Mouse (Mus musculus): ENCODE measurements around the gene Prok1.

Prok1 gene

DNA sequence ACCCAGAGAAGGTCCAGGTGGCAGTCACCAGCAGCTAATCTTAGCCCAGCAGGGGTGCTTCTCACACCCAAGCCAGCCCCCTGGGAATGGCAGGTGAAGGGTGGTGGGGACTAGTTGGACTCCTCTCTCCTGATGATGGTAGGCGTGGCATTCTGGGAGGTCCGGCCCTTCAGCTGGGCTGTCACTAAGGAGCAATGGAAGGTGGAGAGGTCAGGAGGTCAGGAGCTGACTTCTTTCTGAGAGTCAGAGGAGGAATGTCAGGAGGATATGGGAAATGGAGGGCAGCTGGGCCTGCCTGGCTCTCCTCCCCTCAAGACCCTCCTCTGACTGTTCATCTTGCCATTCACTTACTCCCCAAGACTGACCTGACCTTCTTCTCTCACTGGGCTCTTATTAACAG is 1.5 kb downstream of the Prok1 start:
- peak; percentile 54 for DNase-seq (ENCODE audit: low spot score)

DNA sequence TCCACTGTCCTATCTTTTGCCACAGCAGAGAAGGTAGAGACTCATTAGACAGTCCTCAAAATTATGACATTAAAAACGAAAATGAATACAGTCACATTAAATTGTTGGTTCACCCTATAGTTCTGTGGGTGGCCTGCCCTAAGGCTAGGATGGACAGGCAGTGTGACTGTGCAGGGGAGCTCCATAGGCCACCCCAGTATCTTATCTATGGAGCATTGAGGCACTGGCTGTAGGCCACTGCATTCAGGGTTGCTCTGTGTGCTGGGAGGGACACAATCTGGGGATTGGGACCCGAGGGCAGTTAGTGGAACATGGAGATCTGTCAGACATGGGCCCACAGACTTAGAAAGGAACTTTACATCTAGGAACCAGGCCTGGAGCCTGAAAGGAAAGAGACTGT is 5.6 kb downstream of the Prok1 start:
- no peak for DNase-seq (ENCODE audit: low spot score)

DNA sequence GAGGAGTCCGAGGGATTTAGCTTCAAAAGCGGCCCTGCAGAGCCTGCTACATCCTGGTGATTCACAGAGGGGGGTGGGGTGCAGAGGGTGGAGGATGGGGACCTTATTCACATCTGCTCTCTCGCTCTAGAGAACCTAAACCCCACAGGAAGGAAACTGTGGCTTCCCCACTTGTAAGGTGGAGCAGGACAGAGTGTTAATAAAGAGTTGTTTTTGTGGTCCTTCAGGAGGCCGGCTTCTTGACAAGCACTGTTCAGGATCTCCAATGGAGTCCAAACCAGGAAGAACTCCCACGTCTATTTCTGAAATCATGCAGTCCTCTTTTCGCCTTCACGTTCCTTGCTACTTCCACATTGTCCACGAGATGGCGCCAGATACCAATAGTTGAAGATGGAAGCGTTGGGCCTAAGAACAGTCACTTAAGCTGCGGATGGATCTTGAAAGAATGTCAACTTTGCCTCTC is 6.1 kb downstream of the Prok1 start:
- peak; percentile 92 for DNase-seq (ENCODE audit: low spot score)

DNA sequence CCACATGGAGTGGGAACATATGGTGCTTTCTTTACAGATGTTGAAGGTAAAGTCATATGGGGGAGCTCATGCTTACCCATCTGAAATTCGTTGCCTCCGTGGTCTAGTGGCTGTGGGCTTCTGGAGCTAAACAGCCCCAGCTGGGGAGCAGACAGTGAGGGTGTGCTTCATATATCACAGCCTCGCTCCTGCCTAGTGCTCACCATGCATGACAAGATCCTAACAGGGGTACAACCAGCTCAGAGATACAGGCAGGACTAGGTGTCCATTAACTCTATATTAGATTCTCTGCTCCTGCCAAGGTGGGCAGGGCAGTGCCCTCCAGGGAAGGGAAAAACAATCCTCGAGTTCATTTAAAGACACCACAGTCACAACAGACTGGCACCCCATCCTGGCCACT is 8.3 kb downstream of the Prok1 start:
- no peak for DNase-seq (ENCODE audit: low spot score)

DNA sequence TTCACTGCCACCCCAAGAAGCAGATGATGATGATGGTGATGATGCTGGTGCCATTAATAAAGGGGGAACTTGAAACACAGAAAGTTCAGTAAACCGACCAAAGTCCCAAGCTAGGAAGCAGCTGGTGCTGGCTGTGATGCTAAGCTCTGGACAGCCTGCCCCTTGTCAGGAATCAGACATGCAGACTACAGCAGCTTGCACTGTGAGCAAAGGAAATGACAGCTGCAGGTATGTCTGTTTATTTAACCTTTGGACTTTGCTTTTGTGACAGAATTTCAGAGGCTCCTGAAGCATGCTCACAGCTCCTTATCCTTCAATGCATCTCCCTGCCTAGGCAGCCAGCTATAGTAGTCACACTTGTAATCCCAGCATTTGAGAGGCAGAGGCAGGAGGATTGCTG is 9.0 kb downstream of the Prok1 start, which contains the start of gene A630076J17Rik:
A630076J17Rik (plus strand) TSS at position 88 of the 400 bp plus-strand sequence.
- no peak for DNase-seq (ENCODE audit: low spot score)

DNA sequence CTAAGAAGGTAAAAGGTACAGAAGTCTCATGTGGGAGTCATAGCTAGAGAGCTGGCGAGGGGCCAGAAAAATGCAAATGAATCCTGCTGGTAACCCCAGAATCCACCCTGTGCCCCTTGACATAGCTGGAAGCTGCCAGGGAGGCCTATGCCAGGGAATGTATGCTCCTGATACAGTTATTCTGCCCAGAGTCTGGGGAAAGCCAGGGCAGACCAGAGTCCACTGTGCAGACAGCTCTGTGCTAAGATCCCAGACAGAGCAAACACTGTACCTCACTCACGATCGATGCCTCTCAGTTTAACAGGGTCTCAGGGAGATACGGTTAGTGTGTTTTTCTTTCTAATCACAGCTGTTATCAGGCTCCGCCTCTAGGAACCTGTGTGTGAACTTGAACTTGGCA is 9.7 kb downstream of the Prok1 start:
- no peak for DNase-seq (ENCODE audit: low spot score)

DNA sequence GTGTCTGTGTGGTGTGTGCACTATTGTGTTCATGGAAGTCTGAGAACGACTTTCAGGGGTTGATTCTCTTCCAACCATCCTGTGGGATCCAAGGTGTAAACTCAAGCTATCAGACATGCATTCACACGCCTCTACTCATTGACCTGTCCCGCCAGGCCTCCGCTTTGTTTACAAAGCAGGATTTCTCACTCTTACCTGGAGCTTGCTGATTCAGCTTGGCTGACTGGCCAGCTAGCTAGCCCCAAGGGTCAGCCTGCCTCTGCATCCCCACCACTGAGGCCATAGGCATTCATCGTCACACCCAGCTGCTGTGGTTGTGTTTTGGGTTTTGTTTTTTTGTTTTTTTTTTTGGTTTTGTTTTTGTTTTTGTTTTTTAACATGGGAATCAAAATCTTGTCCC is 10.3 kb downstream of the Prok1 start:
- no peak for DNase-seq (ENCODE audit: low spot score)

DNA sequence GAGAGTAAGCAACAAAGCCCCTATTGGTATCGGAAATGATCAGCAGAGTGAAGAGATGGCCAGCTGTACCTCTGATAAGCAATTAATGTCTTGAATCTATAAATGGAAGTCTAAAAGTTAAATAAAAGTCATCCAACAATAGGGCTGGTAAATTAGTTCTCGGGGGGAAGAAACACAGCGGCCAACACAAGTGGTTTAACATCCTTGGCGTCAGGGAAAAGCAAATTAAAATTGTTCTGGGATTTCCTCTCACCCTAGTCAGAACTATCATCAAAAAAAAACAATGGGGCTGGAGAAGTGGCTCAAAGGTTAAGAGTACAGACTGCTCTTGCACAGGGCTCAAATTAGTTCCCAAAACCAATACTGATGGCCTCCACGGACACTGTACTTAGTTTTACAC is 13.7 kb downstream of the Prok1 start:
- DNase-seq (ENCODE audit: low spot score) = no peak

DNA sequence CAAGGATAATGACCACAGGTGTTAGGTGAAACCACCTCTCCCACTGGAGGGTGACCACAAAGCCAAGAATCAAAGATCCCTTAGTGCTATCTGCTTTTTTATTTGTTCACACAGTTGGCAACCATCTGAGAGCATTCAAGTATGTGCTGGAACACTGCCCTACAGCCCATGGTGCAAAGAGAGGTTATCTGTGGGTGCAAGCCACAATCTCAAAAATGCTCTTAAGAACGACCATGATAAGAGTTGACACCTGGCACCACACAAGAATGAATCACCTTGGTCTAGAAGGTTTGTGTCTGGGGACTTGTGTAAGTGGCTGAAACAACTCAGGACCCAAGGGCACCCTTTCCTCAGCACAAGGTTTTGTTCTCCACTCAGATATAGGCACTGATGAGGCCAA is 16.3 kb downstream of the Prok1 start:
- no peak for DNase-seq (ENCODE audit: low spot score)

DNA sequence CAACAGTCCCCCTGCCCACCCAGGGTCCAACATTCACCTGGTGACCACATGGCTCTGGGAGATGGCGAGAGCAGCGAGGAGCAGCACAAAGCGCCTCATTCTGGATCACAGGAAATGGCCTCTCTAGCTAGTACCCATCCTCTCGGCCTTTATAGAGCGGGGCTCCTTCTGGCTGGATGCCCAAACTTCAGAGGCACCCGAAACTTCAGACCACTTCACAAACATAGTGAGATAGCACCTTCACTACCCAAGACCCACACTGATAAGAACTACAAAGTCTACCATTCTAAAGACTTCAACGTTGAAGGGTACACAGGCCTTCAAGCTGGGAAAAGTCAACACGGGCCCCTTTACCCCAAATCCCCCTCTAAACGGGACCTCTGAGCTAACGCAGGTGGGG is 17.9 kb downstream of the Prok1 start, which contains the start of gene Cym:
Cym (minus strand) TSS at position 125 of the 400 bp plus-strand sequence.
- DNase-seq (ENCODE audit: low spot score) = no peak

DNA sequence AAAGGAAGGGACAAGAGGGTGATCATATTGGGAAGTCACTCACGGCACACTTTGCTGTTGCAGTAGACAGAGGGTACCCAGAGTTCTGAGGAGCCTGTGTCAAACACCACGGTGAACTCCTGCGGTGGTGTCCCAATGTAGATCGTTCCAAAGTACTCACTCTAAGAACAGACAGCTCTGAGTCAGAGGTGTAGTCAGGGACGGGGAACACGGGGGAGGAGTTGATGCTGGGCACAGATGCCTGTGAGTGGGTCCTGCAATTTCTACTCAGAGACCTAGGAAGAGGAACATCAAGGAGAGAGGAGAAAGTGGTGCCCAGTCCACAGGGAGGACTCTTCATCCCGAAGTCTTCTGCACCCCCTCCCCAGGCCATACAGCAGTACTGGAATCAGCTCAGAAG is 20.9 kb downstream of the Prok1 start:
- no peak for DNase-seq (ENCODE audit: low spot score)

DNA sequence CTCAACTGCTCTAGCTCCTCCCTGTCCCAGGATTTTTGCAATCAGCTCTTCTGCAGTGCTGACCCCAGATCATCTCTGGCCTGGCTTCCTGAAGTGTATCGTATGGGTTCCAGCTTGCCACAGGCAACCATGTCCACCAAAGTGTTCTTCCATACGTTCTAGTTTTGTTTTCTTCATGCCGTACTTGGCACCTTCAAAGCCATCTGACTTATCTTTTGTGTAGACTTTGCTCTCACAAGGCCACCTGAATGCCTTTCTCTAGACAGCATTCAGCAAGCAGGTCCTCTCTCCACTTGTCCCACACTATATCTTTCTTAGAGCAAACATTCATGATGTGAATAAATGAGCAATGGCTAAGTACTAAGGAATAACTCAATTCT is 22.4 kb downstream of the Prok1 start:
- no peak for DNase-seq (ENCODE audit: low spot score)

DNA sequence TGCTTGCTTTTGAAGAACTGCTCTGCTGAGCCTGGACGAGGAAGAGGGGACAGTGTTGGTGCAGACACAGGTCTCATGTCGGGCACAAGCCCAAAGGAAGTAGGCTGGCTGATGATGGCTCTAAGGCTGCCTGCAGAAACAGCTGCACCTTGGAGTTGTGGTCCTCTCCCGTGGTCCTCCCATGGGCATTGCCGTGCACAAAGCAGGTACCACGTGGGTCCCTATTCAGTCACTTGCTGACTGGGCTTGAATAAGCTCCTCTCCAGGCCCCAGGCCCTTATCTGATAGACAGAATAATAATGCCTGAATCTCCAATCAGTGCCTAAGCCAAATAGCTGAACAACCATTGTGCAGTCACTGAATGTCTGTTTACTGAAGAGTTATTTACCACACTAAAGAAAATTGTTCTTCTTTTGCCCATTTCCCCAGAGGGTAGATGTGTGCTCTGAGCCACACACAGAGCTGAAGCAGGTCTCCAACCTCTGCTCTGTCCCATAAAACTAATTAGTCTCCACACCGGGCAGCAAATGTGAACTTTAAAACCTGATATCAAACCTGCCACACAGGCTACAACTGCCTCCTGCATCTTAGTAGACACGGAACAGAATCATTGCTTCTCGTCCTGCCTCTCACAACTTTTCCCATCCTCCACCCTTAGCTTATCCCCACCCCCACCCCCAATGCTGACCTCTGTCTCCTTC is 23.0 kb downstream of the Prok1 start:
- DNase-seq (ENCODE audit: low spot score) = no peak

DNA sequence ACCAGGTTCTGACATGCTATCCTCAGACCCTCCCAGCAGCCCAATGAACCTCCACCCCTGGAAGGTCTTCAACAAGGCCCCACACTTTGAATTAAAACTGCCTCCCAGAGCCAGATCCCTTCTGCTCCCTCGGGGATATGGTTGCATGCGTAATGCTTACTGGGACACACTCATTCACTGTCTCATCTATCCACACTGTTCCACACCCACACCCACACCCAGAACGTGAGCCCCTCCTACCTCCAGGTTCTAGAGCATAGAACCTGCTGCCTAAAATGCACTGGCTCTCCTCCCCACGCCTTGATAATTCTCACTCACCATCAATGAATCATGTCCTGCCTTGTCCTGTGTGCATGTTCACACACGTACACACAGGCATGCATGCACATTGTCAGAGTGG is 24.9 kb downstream of the Prok1 start:
- DNase-seq (ENCODE audit: low spot score) = no peak

DNA sequence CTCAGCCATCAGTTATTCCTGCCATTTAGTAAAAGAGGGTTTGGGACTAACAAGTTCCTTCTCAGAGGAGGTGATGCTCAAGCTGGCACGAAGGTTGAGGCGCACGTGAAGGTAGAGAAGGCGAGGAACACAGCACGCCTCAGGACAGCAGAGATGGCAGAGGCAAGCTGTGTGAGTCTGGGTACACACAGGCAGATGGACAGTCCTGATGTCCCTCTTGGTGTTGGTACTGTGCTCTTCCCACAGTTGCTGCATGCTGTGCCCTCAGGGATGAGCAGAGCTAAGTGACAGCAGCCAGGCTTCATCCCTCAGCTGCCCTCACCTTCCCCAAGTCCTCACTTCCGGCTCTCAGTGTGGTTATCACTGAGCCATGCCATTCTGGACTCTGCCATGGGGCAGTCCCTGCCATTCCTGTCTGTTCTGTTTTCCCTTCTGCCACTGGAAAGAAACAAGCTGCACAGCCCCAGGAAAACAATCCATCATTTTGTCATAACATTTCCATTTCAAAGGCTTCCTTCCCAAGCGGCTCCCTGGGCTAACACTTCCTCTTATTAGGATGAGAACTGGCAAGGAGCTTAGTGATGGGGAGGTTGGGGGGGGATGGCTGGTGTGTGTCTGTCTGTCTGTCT is 31.8 kb downstream of the Prok1 start:
- peak; percentile 34 for DNase-seq (ENCODE audit: low spot score)

DNA sequence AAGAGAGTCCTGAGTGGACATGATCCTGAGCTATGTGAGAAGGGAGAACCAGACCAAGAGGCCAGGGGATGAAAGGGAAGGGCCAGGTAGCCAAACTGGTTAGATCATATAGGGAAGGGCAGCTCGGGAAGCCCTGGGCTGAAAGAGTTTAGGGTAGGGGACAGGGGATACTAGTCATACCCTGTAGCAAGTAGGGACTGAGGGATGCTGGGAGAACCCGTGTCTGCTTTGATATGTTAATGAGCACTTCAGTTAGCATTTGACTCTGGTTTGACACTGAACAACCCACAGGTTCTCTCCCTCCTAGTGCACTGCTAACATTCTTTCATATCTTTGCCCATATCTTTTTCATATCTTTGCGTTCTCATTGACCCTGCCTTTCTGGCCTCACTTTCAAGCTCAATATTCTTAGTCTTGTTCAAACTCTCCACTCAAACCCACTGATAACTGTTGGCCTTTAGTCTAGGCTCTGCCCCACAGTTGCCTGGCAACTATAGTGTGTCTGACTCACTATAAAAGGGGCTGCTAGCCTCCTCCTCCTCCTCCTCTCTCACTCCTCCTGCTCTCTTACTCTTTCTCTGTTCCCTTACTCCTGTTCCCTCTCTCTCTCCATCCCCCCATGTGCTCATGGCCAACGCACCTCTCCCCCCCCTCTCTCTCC is 32.9 kb downstream of the Prok1 start:
- DNase-seq (ENCODE audit: low spot score) = no peak

DNA sequence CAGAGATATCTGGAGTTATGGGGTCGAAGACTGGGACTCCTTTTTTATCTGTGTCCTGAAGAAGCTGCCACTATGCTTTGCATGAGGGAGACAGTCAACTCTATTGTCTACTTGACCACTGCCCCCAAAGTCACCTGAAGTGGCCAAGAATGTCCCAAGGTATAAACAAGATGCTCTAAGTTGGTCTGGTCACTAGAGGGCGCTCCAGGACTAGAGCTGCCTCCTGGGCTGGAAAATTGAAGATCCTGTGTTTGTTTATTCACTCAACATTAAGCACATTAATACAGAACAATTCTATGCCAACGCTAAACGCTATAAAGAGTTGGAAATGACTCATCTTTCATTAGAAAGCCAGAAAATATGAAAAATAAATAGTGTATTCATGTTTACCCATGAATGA is 33.5 kb downstream of the Prok1 start:
- peak; percentile 79 for DNase-seq (ENCODE audit: low spot score)

DNA sequence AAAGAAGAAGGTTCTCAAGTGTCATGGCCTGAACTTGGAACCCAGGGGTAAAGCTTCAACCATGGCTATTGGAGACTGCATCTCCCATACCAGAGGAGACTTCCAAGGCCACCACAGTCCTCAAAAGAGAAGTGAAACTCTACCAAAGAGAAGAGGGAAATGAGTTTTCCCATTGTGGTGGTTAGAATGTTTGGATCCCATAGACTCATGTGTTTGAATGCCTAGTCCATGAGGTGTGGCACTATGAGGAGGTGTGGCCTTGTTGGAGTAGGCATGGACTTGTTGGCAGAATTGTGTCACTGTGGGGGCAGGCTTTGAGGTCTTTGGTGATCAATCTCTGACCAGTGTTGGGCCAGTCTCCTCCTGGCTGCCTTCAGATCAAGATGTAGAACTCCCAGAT is 34.3 kb downstream of the Prok1 start:
- DNase-seq (ENCODE audit: low spot score) = no peak

DNA sequence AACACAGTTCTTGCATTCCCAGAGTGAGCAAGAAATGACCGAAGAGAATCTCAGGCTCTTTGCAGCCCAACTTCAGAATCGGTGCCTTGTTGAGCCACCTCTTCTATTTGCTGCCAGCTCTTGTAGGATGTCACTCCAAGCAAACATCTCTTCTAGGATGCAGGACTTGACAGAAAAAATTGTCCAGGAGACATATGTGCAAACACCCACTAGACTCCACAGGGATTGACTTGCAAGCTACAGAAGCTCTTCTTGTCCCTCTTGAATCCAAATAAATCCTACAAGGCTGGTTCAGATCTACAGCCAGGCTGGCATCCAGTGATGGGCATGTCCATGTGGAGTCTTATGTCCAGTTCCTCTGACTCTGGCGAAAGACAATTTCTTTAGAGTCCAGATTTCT is 35.1 kb downstream of the Prok1 start:
- no peak for DNase-seq (ENCODE audit: low spot score)

DNA sequence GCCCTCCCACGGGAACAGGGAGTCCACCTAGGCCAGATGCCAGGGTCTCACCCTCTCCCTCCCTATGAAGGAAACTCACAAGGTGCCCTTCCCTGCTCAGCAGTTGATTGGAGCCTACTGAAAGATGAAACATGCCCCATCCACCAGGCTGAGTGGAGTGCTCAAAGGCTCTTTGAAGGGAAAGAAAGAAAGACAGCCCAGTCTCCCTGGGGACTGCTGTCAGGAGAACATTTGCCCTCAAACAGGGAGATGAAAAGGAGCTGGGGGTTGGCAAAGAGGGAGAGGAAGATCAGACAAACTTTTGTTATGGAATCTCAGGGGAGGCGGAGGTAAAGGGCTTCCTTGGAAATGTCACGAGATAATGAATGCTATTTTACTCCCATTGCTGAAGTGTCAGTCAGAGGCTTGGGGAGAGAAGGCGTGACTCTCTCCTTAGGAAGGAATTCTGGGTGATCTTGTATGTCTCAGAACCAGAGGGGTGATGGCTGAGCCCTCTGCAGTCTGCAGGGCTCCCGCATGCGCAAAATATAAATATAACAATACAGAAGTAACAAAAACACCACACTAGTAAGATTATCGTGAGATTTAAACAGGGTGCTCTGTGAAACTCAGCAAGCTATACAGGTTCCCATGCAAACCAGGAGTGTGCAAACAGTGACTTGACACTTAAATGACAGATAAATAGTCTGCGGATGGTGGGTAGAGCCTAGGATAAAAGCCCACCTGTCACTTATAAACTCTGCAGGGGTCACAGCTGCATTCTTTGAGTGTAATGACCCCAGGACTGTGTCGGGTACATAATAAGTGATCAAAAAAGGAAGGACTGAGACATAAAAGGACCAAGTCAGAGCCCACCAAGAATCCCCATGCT is 38.0 kb downstream of the Prok1 start:
- DNase-seq (ENCODE audit: low spot score) = no peak

DNA sequence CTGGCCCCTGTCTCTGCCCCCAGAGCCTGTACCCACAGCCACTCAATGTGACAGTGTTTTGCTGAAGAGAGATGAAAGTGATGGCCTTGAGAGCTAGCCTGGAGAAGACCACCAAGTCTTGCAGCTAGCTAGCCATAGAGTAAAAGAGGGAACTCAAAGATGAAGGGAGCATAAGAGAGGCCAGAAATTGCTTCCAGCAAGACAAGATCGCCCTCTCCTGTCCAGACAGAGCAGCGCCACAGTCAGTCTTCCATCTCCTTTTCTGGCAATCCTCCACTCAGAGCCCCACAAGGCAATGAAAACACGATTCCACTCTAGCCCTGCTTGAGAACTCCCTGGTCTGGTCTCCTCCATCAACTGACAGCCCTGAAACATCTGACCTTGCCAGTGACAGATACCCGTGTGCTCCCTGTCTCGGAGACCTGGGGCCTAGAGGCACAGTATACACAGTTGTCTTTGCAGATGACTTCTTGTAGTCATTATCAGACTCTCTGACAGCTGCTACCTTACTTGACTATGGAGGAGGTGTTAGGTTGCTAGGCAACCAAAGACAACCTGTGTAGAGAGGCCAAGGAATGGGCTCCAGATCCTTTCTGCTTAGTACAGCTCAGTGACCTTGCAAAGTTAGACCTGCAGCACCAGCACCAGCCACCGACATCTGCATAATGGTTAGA is 51.1 kb downstream of the Prok1 start:
- DNase-seq (ENCODE audit: low spot score) = peak; percentile 53

DNA sequence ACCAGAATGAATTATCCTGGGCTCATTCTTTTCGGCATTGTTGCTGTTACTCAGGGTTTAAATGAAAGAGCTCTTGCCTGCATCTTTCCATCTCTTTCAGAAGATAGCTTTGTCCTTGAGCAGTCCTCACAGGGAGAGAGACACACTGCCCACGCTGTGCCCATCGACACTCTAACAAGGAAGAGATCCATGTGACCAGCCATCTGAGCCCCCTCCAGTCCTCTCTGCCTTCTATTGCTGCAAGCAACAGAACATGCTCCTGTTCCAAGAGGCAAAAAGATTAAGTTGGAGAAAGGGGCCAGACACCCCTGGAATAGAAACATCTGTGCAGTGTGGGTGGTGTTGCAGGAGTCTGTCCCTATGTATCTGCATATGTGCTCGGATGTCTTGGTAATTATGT is 52.5 kb downstream of the Prok1 start:
- DNase-seq (ENCODE audit: low spot score) = no peak
